ENCODE assay signal across 8 mouse cellular contexts in genomic region chr10:95501033-95501432, GRCm38 (mm10). TPM values are rescaled to one million over a fixed set of nuclear protein-coding genes. Genes with fewer than 3 reads are reported as not detected.
DNase-seq lines count a peak whose midpoint lies in the region; ATAC-seq and TF ChIP-seq lines count a peak whose summit lies in the region.

No protein-coding gene starts in this region.

- peak overlapping the region; percentile 94; the same call in 1 of the 2 replicates for H3K4me3 ChIP-seq in thymus, adult 2 months (ENCODE audit: control insufficient read depth, insufficient read depth, low read length)
- H3K4me3 ChIP-seq in liver, embryonic 12.5 days = peak overlapping the region; percentile 93

- no peaks in the 10 kb centered on the region for H3K36me3 ChIP-seq in thymus, adult 2 months (ENCODE audit: control insufficient read depth, insufficient read depth, low read length)
- peaks cover 29% of the 10 kb centered on the region for H3K36me3 ChIP-seq in liver, embryonic 12.5 days

- ATAC-seq in liver, embryonic 12.5 days = no peak

- peak overlapping the region; percentile 82 for H3K9ac ChIP-seq in liver, embryonic 12.5 days

- intact Hi-C loops in left cerebral cortex, postnatal 10 days (cut with DNase I) = no loop called here

- H3K27me3 ChIP-seq in thymus, adult 2 months (ENCODE audit: control insufficient read depth, insufficient read depth, low read length) = no peaks in the 10 kb centered on the region
- H3K27me3 ChIP-seq in liver, embryonic 12.5 days (replicated peaks) = no peaks in the 10 kb centered on the region

- peak; percentile 27 for DNase-seq in embryo, embryonic 10 days (ENCODE audit: low spot score)
- no peak for DNase-seq in embryo, embryonic 9.5 days (ENCODE audit: extremely low spot score)
- no peak for DNase-seq in thymus, adult 2 months
- DNase-seq in thymus, postnatal 0 days (ENCODE audit: low spot score) = no peak
- no peak for DNase-seq in Muller cell, postnatal 12 days (ENCODE audit: inconsistent ontology term)
- DNase-seq in cerebellum, postnatal 14 days = no peak
- no peak for DNase-seq in left cerebral cortex, postnatal 10 days (ENCODE audit: extremely low spot score in 1 of 2, low spot score in 2 of 2)

- TF ChIP-seq CTCF in thymus, adult 2 months (IDR thresholded peaks at IDR 0.05; ENCODE audit: borderline replicate concordance, control insufficient read depth, extremely low read depth, insufficient read depth, low read length, poor library complexity) = no peak

- peaks cover 2% of the 10 kb centered on the region; the same call in 1 of the 2 replicates for H3K4me1 ChIP-seq in thymus, adult 2 months (replicated peaks; ENCODE audit: control insufficient read depth, insufficient read depth, low read length)
- peaks cover 22% of the 10 kb centered on the region for H3K4me1 ChIP-seq in liver, embryonic 12.5 days

- no peak overlapping the region for H3K27ac ChIP-seq in thymus, adult 2 months (ENCODE audit: control insufficient read depth, insufficient read depth, low read length)
- peak overlapping the region; percentile 76 for H3K27ac ChIP-seq in liver, embryonic 12.5 days

- no peak for TF ChIP-seq POLR2A in thymus, adult 2 months (IDR thresholded peaks at IDR 0.05; ENCODE audit: control insufficient read depth, extremely low read depth, insufficient read depth, low read length, poor library complexity)

- under 1% methylated on average over 7 of the region's 7 CpGs for WGBS in thymus, adult 2 months
- 1% methylated on average over 7 of the region's 7 CpGs for WGBS in liver, embryonic 12.5 days (ENCODE audit: insufficient replicate concordance)

- no peaks in the 10 kb centered on the region for H3K9me3 ChIP-seq in liver, embryonic 12.5 days (replicated peaks)

- peak overlapping the region; percentile 83 for H3K4me2 ChIP-seq in liver, embryonic 12.5 days

RNA-seq across cellular contexts. Expression of gene Mrpl42, which starts 0.7 kb away (rescaled TPM):
- 78.4 and 107 TPM in 2 replicates for polyA plus RNA-seq in thymus, adult 2 months (2012; rRNA removed)
- 291 and 337 TPM in 2 replicates for polyA plus RNA-seq in thymus, postnatal 0 days (2015; fragmentation: Nextera tagmentation; extraction: Ambion mirVana)
- polyA plus RNA-seq in liver, embryonic 12.5 days (2016; fragmentation: Nextera tagmentation; extraction: Ambion mirVana) = 248 and 264 TPM in 2 replicates
- total RNA-seq in left cerebral cortex, postnatal 10 days (2021) = 10 to 100 TPM; 79.0 to 82.0 TPM

RNA-seq across cellular contexts. Expression of gene Ube2n, which starts 13.9 kb away (rescaled TPM):
- 63.5 and 65.8 TPM in 2 replicates for polyA plus RNA-seq in thymus, adult 2 months (2012; rRNA removed)
- 274 and 290 TPM in 2 replicates for polyA plus RNA-seq in thymus, postnatal 0 days (2015; fragmentation: Nextera tagmentation; extraction: Ambion mirVana)
- polyA plus RNA-seq in liver, embryonic 12.5 days (2016; fragmentation: Nextera tagmentation; extraction: Ambion mirVana) = 191 and 193 TPM in 2 replicates
- 100 to 1,000 TPM; 232 to 236 TPM for total RNA-seq in left cerebral cortex, postnatal 10 days (2021)
